8 mouse cellular contexts compared by ENCODE assay signal in the genomic region with DNA sequence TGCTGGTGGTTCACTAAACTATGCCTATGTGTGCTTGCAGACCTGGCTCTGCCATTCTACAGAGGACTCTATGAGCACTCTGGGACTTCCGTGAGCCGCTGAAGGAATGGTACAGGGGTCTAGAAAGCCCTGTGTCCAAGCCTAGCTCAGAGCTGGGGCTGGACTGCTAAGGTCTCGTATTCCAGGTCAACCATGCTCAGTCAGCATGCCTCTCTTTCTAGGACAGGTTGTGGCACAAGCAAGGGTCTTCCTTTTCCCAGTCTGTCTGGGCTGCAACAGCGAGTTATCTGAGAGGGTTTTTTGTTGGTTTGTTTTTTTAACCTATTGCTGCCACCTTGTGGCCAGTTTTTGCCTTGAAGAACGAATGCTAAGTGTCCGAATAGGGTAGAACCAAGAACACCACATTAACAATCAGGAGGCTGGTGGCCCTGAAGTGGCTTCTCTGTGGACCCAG. TPM values are rescaled to one million over a fixed set of nuclear protein-coding genes. Genes with fewer than 3 reads are reported as not detected.
DNase-seq lines count a peak whose midpoint lies in the region; ATAC-seq lines count a peak whose summit lies in the region.

No protein-coding gene starts in this region.

- H3K4me1 ChIP-seq in hindbrain, embryonic 13.5 days (replicated peaks), result peaks cover 5% of the 10 kb centered on the region
- H3K4me1 ChIP-seq in lung, embryonic 16.5 days (replicated peaks; ENCODE audit: control insufficient read depth, insufficient read depth, low read length), result no peaks in the 10 kb centered on the region

- ATAC-seq in hindbrain, embryonic 13.5 days (ENCODE audit: low FRiP score), result peak; percentile 65
- peak; percentile 63 for ATAC-seq in lung, embryonic 16.5 days (ENCODE audit: low read depth)

- H3K27me3 ChIP-seq in hindbrain, embryonic 13.5 days, result no peaks in the 10 kb centered on the region
- H3K27me3 ChIP-seq in lung, embryonic 16.5 days (ENCODE audit: control insufficient read depth, insufficient read depth, low read depth, low read length), result no peaks in the 10 kb centered on the region

- peak; percentile 87 for DNase-seq in R1 (ENCODE audit: low read depth, low spot score)
- DNase-seq in cerebellum, postnatal 14 days, result peak; percentile 94 to 95
- peak; percentile 92 to 96 for DNase-seq in frontal cortex, postnatal 25 days (ENCODE audit: low spot score in 2 of 2)
- peak; percentile 93 for DNase-seq in layer of hippocampus, postnatal 10 days (ENCODE audit: low spot score in 2 of 2)
- peak; percentile 73 for DNase-seq in retina, adult 2 months (ENCODE audit: low read depth, low spot score)
- peak; percentile 59 to 72 for DNase-seq in thymus, postnatal 36 days

- H3K9ac ChIP-seq in hindbrain, embryonic 13.5 days, result peak overlapping the region; percentile 55; the same call in 1 of the 2 replicates
- H3K9ac ChIP-seq in lung, embryonic 16.5 days (ENCODE audit: low read length), result no peak overlapping the region

- H3K36me3 ChIP-seq in hindbrain, embryonic 13.5 days, result no peaks in the 10 kb centered on the region
- H3K36me3 ChIP-seq in lung, embryonic 16.5 days (ENCODE audit: control insufficient read depth, insufficient read depth, low read length), result no peaks in the 10 kb centered on the region

- 32% methylated on average over 6 of the region's 6 CpGs for WGBS in hindbrain, embryonic 13.5 days
- 28% methylated on average over 6 of the region's 6 CpGs for WGBS in lung, embryonic 16.5 days

- H3K27ac ChIP-seq in hindbrain, embryonic 13.5 days, result peak overlapping the region; percentile 55
- no peak overlapping the region for H3K27ac ChIP-seq in lung, embryonic 16.5 days (ENCODE audit: low read length)

- H3K4me2 ChIP-seq in hindbrain, embryonic 13.5 days, result peak overlapping the region; percentile 42
- 0 out of 2 replicates have a peak overlapping the region, but pooled peaks have one; percentile 12 for H3K4me2 ChIP-seq in lung, embryonic 16.5 days (ENCODE audit: low read depth, low read length)

- no peaks in the 10 kb centered on the region for H3K9me3 ChIP-seq in hindbrain, embryonic 13.5 days
- H3K9me3 ChIP-seq in lung, embryonic 16.5 days (ENCODE audit: control insufficient read depth, low read length), result no peaks in the 10 kb centered on the region

- H3K4me3 ChIP-seq in hindbrain, embryonic 13.5 days, result no peak overlapping the region
- no peak overlapping the region for H3K4me3 ChIP-seq in lung, embryonic 16.5 days (ENCODE audit: low read length)

RNA-seq across cellular contexts. Expression of a gene that starts 2.4 kb away (rescaled TPM):
- 0.43 TPM in 1 of 2 replicates, not detected in the other for polyA plus RNA-seq in hindbrain, embryonic 13.5 days (2015; fragmentation: Nextera tagmentation; extraction: Ambion mirVana)
- total RNA-seq in layer of hippocampus, postnatal 10 days (2021), result 1 to 10 TPM; 6.4 to 7.5 TPM
- 0.62 TPM in 1 of 2 replicates, not detected in the other for polyA plus RNA-seq in lung, embryonic 16.5 days (2015; fragmentation: Nextera tagmentation; extraction: Ambion mirVana)

RNA-seq across cellular contexts. Expression of a gene that starts 25.4 kb away (rescaled TPM):
- polyA plus RNA-seq in hindbrain, embryonic 13.5 days (2015; fragmentation: Nextera tagmentation; extraction: Ambion mirVana), result 55.4 and 59.1 TPM in 2 replicates
- total RNA-seq in layer of hippocampus, postnatal 10 days (2021), result 10 to 100 TPM; 66.3 to 76.9 TPM
- polyA plus RNA-seq in lung, embryonic 16.5 days (2015; fragmentation: Nextera tagmentation; extraction: Ambion mirVana), result 69.1 and 69.7 TPM in 2 replicates

RNA-seq across cellular contexts. Expression of a gene that starts 25.5 kb away (rescaled TPM):
- polyA plus RNA-seq in hindbrain, embryonic 13.5 days (2015; fragmentation: Nextera tagmentation; extraction: Ambion mirVana), result 197 and 202 TPM in 2 replicates
- total RNA-seq in layer of hippocampus, postnatal 10 days (2021), result 10 to 100 TPM; 73.4 to 95.8 TPM
- 91.2 and 91.9 TPM in 2 replicates for polyA plus RNA-seq in lung, embryonic 16.5 days (2015; fragmentation: Nextera tagmentation; extraction: Ambion mirVana)

RNA-seq across cellular contexts. Expression of a gene that starts 40.9 kb away (rescaled TPM):
- 15.0 and 15.8 TPM in 2 replicates for polyA plus RNA-seq in hindbrain, embryonic 13.5 days (2015; fragmentation: Nextera tagmentation; extraction: Ambion mirVana)
- total RNA-seq in layer of hippocampus, postnatal 10 days (2021), result 100 to 1,000 TPM; 348 to 361 TPM
- polyA plus RNA-seq in lung, embryonic 16.5 days (2015; fragmentation: Nextera tagmentation; extraction: Ambion mirVana), result 7.7 and 9.3 TPM in 2 replicates

RNA-seq across cellular contexts. Expression of a gene that starts 44.6 kb away (rescaled TPM):
- polyA plus RNA-seq in hindbrain, embryonic 13.5 days (2015; fragmentation: Nextera tagmentation; extraction: Ambion mirVana), result 119 and 136 TPM in 2 replicates
- total RNA-seq in layer of hippocampus, postnatal 10 days (2021), result 10 to 100 TPM; 52.8 to 58.3 TPM
- 150 and 157 TPM in 2 replicates for polyA plus RNA-seq in lung, embryonic 16.5 days (2015; fragmentation: Nextera tagmentation; extraction: Ambion mirVana)
